Mouse (Mus musculus): Measurements from ENCODE around the gene Nrg3.

The Nrg3 gene

GRCm38 (mm10) chr14:38959367-38959766, 513.5 kb downstream of the Nrg3 start:
- DNase-seq (ENCODE audit: low spot score), result no peak

GRCm38 (mm10) chr14:38937481-38937880, 535.4 kb downstream of the Nrg3 start:
- no peak for DNase-seq (ENCODE audit: low spot score)

- no peak for DNase-seq (ENCODE audit: low spot score)
Measured at GRCm38 (mm10) chr14:38936483-38937054, 536.3 kb downstream of the Nrg3 start.

- DNase-seq (ENCODE audit: low spot score), result no peak
Measured at GRCm38 (mm10) chr14:38923652-38924051, 549.2 kb downstream of the Nrg3 start.

- DNase-seq (ENCODE audit: low spot score), result no peak
Measured at GRCm38 (mm10) chr14:38920800-38921199, 552.1 kb downstream of the Nrg3 start.

GRCm38 (mm10) chr14:38870591-38870990, 602.3 kb downstream of the Nrg3 start:
- no peak for DNase-seq (ENCODE audit: low spot score)

- no peak for DNase-seq (ENCODE audit: low spot score)
Measured at GRCm38 (mm10) chr14:38847566-38847965, 625.3 kb downstream of the Nrg3 start.

- no peak for DNase-seq (ENCODE audit: low spot score)
Measured at GRCm38 (mm10) chr14:38847091-38847490, 625.8 kb downstream of the Nrg3 start.

- DNase-seq (ENCODE audit: low spot score), result no peak
Measured at GRCm38 (mm10) chr14:38835006-38835405, 637.9 kb downstream of the Nrg3 start.

- DNase-seq (ENCODE audit: low spot score), result no peak
Measured at GRCm38 (mm10) chr14:38824891-38825290, 648.0 kb downstream of the Nrg3 start.

GRCm38 (mm10) chr14:38797027-38797426, 675.9 kb downstream of the Nrg3 start:
- DNase-seq (ENCODE audit: low spot score), result no peak

- no peak for DNase-seq (ENCODE audit: low spot score)
Measured at GRCm38 (mm10) chr14:38775291-38776116, 697.4 kb downstream of the Nrg3 start.

- DNase-seq (ENCODE audit: low spot score), result no peak
Measured at GRCm38 (mm10) chr14:38774811-38775210, 698.1 kb downstream of the Nrg3 start.

- DNase-seq (ENCODE audit: low spot score), result no peak
Measured at GRCm38 (mm10) chr14:38730465-38730864, 742.4 kb downstream of the Nrg3 start.

- DNase-seq (ENCODE audit: low spot score), result no peak
Measured at GRCm38 (mm10) chr14:38703894-38704293, 769.0 kb downstream of the Nrg3 start.

- no peak for DNase-seq (ENCODE audit: low spot score)
Measured at GRCm38 (mm10) chr14:38702596-38703393, 770.1 kb downstream of the Nrg3 start.

- DNase-seq (ENCODE audit: low spot score), result no peak
Measured at GRCm38 (mm10) chr14:38701413-38701812, 771.5 kb downstream of the Nrg3 start.

GRCm38 (mm10) chr14:38700972-38701371, 771.9 kb downstream of the Nrg3 start:
- DNase-seq (ENCODE audit: low spot score), result no peak

- no peak for DNase-seq (ENCODE audit: low spot score)
Measured at GRCm38 (mm10) chr14:38659973-38660372, 812.9 kb downstream of the Nrg3 start.

GRCm38 (mm10) chr14:38637070-38637469, 835.8 kb downstream of the Nrg3 start:
- no peak for DNase-seq (ENCODE audit: low spot score)

GRCm38 (mm10) chr14:38630114-38630513, 842.8 kb downstream of the Nrg3 start:
- DNase-seq (ENCODE audit: low spot score), result no peak

GRCm38 (mm10) chr14:38629671-38630070, 843.2 kb downstream of the Nrg3 start:
- no peak for DNase-seq (ENCODE audit: low spot score)

All from adipocyte (in vitro differentiated cells).